Mouse (Mus musculus) retina, adult 2 months (tissue): ENCODE results near the gene Wdr82.
A peak's percentile ranks its signal among the peaks of the same experiment; 100 is the strongest.

ENCODE experiments used
- DNase-seq: peaks from one replicate; pipeline ENCODE4 v3.0.0-alpha.2; 2012; ENCODE audit warnings: low read depth, low spot score

Wdr82 gene

GRCm38 (mm10) chr9:106170556-106171345 is at the start of gene Wdr82:
Gene Wdr82 (plus strand): TSS chr9:106170928.
- DNase-seq, result peak; percentile 85

DNA sequence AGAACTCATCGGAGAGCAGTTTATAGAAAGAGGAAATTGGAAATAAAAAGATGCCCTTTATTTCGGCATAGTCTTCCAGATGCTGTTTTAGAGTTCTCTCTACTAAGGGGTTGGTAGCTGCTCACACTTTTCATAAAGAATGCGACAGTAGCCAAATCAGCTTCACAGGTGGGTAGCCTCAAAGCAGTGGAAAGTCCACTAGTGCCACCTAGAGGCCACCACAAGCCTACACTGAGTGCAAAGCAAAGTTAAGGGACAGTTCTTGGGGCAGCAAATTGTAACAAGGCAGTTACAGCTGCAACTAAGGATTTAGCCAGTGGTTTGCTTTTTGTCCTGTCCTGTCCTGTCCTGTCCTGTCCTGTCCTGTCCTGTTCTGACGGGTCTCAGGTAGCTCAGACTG is 47.1 kb upstream of the Wdr82 start:
- DNase-seq, result no peak

GRCm38 (mm10) chr9:106126786-106127251 is 43.9 kb upstream of the Wdr82 start:
- DNase-seq, result no peak

GRCm38 (mm10) chr9:106129072-106129471 is 41.7 kb upstream of the Wdr82 start:
- no peak for DNase-seq

GRCm38 (mm10) chr9:106130250-106130649 is 40.5 kb upstream of the Wdr82 start:
- DNase-seq, result no peak

GRCm38 (mm10) chr9:106137671-106138216 is 33.0 kb upstream of the Wdr82 start:
- no peak for DNase-seq

DNA sequence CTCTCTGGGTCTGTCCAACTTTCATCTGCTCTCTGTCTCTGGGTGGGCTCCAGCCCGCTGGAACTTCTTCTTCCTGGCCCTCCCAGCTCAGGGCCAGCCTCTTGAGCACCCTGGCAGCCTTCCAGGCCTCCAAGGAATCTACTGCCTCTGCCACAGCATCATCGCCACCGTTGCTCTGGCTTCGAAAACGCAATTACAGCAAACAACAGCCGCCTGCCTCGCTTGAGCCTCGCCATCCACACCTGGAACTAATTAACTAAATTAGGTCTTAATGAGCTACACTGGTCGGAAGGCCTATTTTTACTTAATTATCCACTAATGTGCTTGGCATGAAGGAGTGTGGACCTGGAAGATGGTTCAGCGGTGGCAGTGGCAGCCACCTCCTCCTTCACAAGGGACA is 31.0 kb upstream of the Wdr82 start:
- no peak for DNase-seq

GRCm38 (mm10) chr9:106141955-106142354 is 28.8 kb upstream of the Wdr82 start:
- DNase-seq, result no peak

GRCm38 (mm10) chr9:106144176-106144575 is 26.6 kb upstream of the Wdr82 start:
- no peak for DNase-seq

DNA sequence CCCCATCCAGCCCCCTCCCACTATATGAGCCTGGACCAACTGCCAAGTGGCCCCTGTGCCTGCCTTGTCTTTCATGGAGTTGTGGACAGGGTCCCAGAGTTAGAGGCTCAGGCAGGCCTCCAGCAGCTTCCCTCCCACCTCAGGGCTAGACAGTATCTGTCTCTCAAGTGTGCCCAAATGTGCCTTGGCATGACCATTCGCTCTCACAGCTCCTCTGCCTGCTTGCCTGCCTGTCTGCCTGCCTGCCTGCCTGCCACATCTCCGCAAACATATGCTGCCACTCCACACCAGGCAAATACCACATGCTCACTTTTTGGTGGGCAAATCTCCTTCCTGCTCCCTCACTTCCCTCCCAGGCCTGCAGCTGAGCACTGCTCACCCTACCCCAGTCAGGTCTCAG is 25.1 kb upstream of the Wdr82 start:
- DNase-seq, result no peak

DNA sequence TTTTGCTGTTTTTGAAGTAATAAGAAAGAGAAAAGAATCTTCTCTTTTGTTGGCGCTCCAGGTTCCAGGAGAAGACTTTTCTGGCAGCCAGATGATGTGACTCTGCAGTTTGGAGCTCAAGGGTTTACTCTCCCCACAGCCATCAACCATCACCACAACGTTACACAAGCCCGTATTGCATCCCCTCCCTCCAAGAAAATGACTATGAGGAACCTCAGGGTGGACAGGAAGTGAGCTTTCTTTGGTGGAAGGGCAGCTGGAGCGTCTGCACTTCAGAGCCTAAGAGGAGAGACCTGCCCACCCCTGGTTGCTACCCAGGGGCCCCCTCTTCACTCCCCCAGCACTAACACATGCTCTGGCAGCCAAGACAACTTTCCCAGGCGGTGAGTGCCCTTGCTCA is 23.4 kb upstream of the Wdr82 start:
- no peak for DNase-seq

GRCm38 (mm10) chr9:106147851-106148431 is 22.8 kb upstream of the Wdr82 start:
- DNase-seq, result no peak

DNA sequence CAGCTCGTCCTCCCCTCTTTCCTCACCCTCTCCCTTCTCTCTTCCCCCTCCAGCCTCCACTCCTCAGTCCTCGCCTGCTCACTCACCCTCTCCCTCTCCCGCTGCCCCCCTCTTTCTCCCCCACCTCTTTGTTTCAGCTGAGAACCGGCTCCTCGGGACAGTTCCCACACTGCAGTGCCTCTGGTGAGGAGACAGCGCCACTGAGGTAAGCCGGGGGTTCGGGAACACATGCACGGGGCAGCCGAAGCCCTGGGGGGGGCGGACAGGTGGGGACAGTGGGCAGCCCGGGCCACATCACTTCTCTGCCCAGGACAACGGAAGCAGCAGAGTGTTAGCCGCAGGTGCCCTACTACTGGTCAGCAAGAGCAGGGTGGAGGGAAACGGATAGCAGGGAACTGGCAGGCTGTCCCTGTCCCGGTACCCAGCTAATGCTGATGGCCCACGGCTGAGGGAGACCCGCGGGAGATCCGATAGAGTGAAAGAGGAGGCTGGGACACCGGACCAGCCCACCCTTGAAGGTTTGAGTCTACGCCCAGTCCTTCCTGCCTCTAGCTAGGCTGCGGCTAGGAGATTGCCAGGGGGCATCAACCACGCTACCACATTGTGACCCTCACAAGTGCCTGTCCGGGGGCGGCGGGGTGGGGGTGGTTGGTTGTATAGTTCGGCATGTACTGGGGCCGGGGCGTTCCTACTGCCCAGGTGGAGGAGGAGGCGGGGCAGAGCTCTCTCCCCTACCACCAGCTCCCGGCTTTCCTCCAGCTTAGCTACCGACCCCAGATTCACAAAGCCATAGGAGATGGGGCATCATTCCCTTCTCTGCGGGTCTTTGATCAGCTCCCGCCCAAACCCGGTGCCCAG is 22.0 kb upstream of the Wdr82 start:
- DNase-seq, result no peak

DNA sequence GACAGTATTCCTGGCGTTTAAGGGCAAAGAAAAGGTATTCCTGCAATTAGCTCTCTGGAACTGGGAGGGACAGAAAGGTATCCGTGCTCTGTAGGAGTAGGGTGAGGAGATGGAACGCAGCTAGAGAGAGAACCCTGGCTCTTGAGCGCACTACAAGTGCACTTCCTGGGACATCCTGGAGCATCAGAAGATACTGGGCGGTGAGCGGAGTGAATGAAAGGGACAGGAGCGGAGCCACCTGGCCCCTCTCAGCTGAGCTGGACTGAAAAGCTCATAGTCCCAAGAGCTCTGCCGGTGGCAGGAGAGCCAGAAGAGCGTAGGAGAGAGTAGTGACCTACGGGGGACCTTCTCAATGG is 21.4 kb upstream of the Wdr82 start:
- DNase-seq, result no peak

DNA sequence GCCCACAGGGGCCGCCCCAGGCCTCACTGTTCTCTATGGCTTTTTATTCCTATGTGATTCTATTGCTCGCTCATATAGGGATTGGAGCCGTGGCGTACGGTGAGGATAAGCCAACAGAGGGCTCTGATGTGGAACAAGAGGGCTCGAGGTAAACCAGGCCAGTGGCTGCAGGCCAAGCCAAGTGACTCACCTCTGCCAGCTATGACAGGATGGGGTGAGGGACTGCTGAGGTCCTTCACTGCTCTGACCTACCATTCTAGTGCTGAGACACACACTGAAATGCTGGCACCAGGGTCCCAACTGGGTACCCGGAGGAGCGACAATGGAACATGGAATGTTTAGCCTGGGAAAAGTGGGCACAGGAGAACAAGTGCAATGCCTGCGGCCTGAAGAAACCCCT is 16.6 kb upstream of the Wdr82 start:
- no peak for DNase-seq

GRCm38 (mm10) chr9:106156419-106156818 is 14.3 kb upstream of the Wdr82 start:
- peak; percentile 16 for DNase-seq

GRCm38 (mm10) chr9:106156921-106157622 is 13.7 kb upstream of the Wdr82 start:
- no peak for DNase-seq

- no peak for DNase-seq
Observed at GRCm38 (mm10) chr9:106157623-106157925, 13.2 kb upstream of the Wdr82 start.

DNA sequence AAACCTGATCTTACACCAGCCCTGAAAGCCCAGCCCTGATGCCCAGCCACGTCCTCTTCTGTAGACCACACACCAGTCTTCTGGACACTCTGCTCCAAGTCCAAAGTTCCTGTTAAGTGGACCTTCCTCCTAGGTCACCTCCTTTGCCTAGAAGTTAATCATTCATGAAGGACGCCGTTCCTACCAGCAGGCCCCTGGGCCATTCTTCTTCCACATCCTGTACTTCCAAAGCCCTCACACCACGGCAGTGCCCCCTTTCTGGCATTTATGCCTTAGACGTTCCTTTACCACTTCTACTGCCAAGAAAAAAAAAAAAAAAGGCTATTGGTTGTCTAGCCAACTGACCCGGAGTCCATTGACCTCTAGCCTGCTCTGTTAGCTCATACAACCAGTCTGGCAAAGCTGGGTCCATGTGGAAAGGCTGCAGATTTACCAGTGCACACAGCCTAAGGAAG is 12.7 kb upstream of the Wdr82 start, which contains the start of gene Glyctk:
Gene Glyctk, minus strand, starts transcription at position 102 of the 455 bp plus-strand sequence.
- DNase-seq, result no peak

GRCm38 (mm10) chr9:106159237-106159636 is 11.5 kb upstream of the Wdr82 start:
- DNase-seq, result no peak

GRCm38 (mm10) chr9:106159784-106160301 is 10.9 kb upstream of the Wdr82 start:
- peak; percentile 94 for DNase-seq
